Mouse (Mus musculus): ENCODE data around the gene Ggn. TPM values are rescaled to one million over a fixed set of nuclear protein-coding genes. Genes with fewer than 3 reads are reported as not detected.
"Not testable (repeated sequence)": the region's sequence is repeated elsewhere in the genome, so short reads cannot be mapped to it uniquely, and the experiment has no call there.

Ggn gene
- total RNA-seq, 2 experiments from 2014 or later = 0.24 to 0.54 TPM

- DNase-seq = not testable (repeated sequence)
Measured at GRCm38 (mm10) chr7:29212775-29213560, 43.0 kb downstream of the Ggn start.

- no peak for DNase-seq
Measured at GRCm38 (mm10) chr7:29213675-29214082, 43.7 kb downstream of the Ggn start, which contains the start of gene Catsperg1. TSS of gene Catsperg1 (minus strand) at chr7:29214035.

- DNase-seq = no peak
Measured at GRCm38 (mm10) chr7:29214236-29214635, 44.2 kb downstream of the Ggn start.

- no peak for DNase-seq
Measured at GRCm38 (mm10) chr7:29214846-29215245, 44.8 kb downstream of the Ggn start.

Other genes starting within 250 kb of the Ggn start
- gene Actn4, start 207.9 kb upstream of the Ggn start, total RNA-seq (2021) = 100 to 1,000 TPM; 224 to 231 TPM
- 100 to 1,000 TPM; 205 to 208 TPM for gene Eif3k, start 188.3 kb upstream of the Ggn start, total RNA-seq (2021)
- 1 to 10 TPM; 1.6 to 2.0 TPM for gene Map4k1, start 188.2 kb upstream of the Ggn start, total RNA-seq (2021)
- gene Ryr1, start 45.0 kb upstream of the Ggn start, total RNA-seq (2021) = under 1 TPM; 0.10 to 0.88 TPM
- under 1 TPM; 0.79 to 0.86 TPM for gene Rasgrp4, start 35.4 kb upstream of the Ggn start, total RNA-seq (2021)
- gene Fam98c, start 14.0 kb upstream of the Ggn start, total RNA-seq (2021) = 10 to 100 TPM; 13.6 to 14.6 TPM
- gene Spred3, start 201 bp downstream of the Ggn start, total RNA-seq (2021) = 1 to 10 TPM; 2.2 to 2.5 TPM
- 100 to 1,000 TPM; 184 to 188 TPM for gene Psmd8, start 10.5 kb downstream of the Ggn start, total RNA-seq (2021)
- under 1 TPM; 0.56 to 0.60 TPM for gene Catsperg1, start 43.8 kb downstream of the Ggn start, total RNA-seq (2021)
- 1 to 10 TPM; 5.3 to 5.7 TPM for gene Kcnk6, start 62.3 kb downstream of the Ggn start, total RNA-seq (2021)
- gene Yif1b, start 68.1 kb downstream of the Ggn start, total RNA-seq (2021) = 10 to 100 TPM; 81.5 to 82.5 TPM
- 1 to 10 TPM; 4.4 to 8.1 TPM for gene 2200002D01Rik, start 78.3 kb downstream of the Ggn start, total RNA-seq (2021)
- gene Spint2, start 111.7 kb downstream of the Ggn start, total RNA-seq (2021) = 10 to 100 TPM; 71.2 to 73.7 TPM
- 10 to 100 TPM; 22.8 to 24.7 TPM for gene Ppp1r14a, start 119.1 kb downstream of the Ggn start, total RNA-seq (2021)
- 1 to 10 TPM; 1.2 to 1.8 TPM for gene Dpf1, start 133.7 kb downstream of the Ggn start, total RNA-seq (2021)